Mouse (Mus musculus) kidney, embryonic 16.5 days (tissue): ENCODE measurements around the gene Rnf34. TPM values are rescaled to one million over a fixed set of nuclear protein-coding genes. Genes with fewer than 3 reads are reported as not detected.

Experiments used
- ATAC-seq: fragments of 200-750 bp; cut with Nextera tagmentation; 2 replicates; pipeline ENCODE4 v1.8.0; 2017; ENCODE audit warnings: moderate TSS enrichment; ENCODE audit not compliant: low FRiP score, low TSS enrichment
- H3K27ac ChIP-seq: fragments of 300-500 bp; sonication (generic); 2 replicates; pipeline ENCODE4 v1.5.1; 2014; ENCODE audit warnings: low read length
- H3K27me3 ChIP-seq: fragments of 300-500 bp; sonication (generic); 2 replicates; pipeline ENCODE4 v1.6.1; 2014; ENCODE audit warnings: low read length, control low read depth, mixed read lengths; ENCODE audit not compliant: insufficient read depth
- H3K36me3 ChIP-seq: fragments of 300-500 bp; sonication (generic); 2 replicates; pipeline ENCODE4 v1.6.1; 2014; ENCODE audit warnings: low read length, control low read depth, mixed read lengths; ENCODE audit not compliant: insufficient read depth
- H3K4me1 ChIP-seq: fragments of 300-500 bp; sonication (generic); 2 replicates; pipeline ENCODE4 v1.6.1; 2014; ENCODE audit warnings: low read length, control low read depth, mixed read lengths; ENCODE audit not compliant: insufficient read depth
- H3K4me2 ChIP-seq: fragments of 300-500 bp; sonication (generic); replicated peaks from 2 replicates; pipeline ENCODE4 v1.6.1; 2014; ENCODE audit warnings: low read depth, low read length
- H3K4me3 ChIP-seq: fragments of 300-500 bp; sonication (generic); 2 replicates; pipeline ENCODE4 v1.5.1; 2014; ENCODE audit warnings: mild to moderate bottlenecking, low read length
- H3K9ac ChIP-seq: fragments of 300-500 bp; sonication (generic); replicated peaks from 2 replicates; pipeline ENCODE4 v1.6.1; 2014; ENCODE audit warnings: low read length
- H3K9me3 ChIP-seq: fragments of 300-500 bp; sonication (generic); 2 replicates; pipeline ENCODE4 v1.6.1; 2016; ENCODE audit warnings: low read length, control low read depth
- WGBS: fragments of 180-500 bp; shearing (Covaris S2); extraction: QIAGEN DNeasy Blood & Tissue Kit; methylation state at CpG from one replicate; pipeline ENCODE4 v1.1.7; 2014; 5-methylcytosine and 5-hydroxymethylcytosine counted together
- polyA plus RNA-seq: library from polyadenylated mRNA; unstranded; fragments of >200 nt; fragmentation: Nextera tagmentation; extraction: Ambion mirVana; gene quantifications from 2 replicates; pipeline ENCODE4 v1.2.1, GENCODE M21; 2015

The Rnf34 gene
- polyA plus RNA-seq, 1 experiment from 2014 or later = 42.7 TPM

- H3K9me3 ChIP-seq = no peaks in the 10 kb centered on the region
- 88% methylated on average over 2 of the region's 2 CpGs for WGBS
- H3K36me3 ChIP-seq = no peaks in the 10 kb centered on the region; the same call in 1 of the 2 replicates
- H3K4me3 ChIP-seq = no peak overlapping the region
- H3K4me2 ChIP-seq = no peak overlapping the region
- H3K9ac ChIP-seq = no peak overlapping the region
- H3K27me3 ChIP-seq = no peaks in the 10 kb centered on the region
- no peak overlapping the region for H3K27ac ChIP-seq
- no peaks in the 10 kb centered on the region for H3K4me1 ChIP-seq
- ATAC-seq = no peak
These were observed 58.2 kb downstream of the Rnf34 start for GRCm38 (mm10) chr5:122908001-122908400.

- Histone ChIP-seq H3K27ac (peak overlapping the region; percentile 47; the same call in 1 of the 2 replicates), H3K9me3 (no peaks in the 10 kb centered on the region), H3K9ac (no peak overlapping the region; the same call in 1 of the 2 replicates), H3K4me1 (no peaks in the 10 kb centered on the region), H3K4me3 (no peak overlapping the region), H3K36me3 (no peaks in the 10 kb centered on the region; the same call in 1 of the 2 replicates), H3K4me2 (no peak overlapping the region), H3K27me3 (no peaks in the 10 kb centered on the region)
- 52% methylated on average over 18 of the region's 18 CpGs for WGBS
- no peak for ATAC-seq
These were observed 59.6 kb downstream of the Rnf34 start for GRCm38 (mm10) chr5:122909481-122909880.

GRCm38 (mm10) chr5:122912863-122913262 is 63.0 kb downstream of the Rnf34 start:
- Histone ChIP-seq H3K4me3 (no peak overlapping the region), H3K4me2 (no peak overlapping the region), H3K9ac (no peak overlapping the region), H3K4me1 (no peaks in the 10 kb centered on the region; the same call in 1 of the 2 replicates), H3K27ac (no peak overlapping the region), H3K9me3 (no peaks in the 10 kb centered on the region), H3K36me3 (peaks cover 2% of the 10 kb centered on the region; the same call in 1 of the 2 replicates), H3K27me3 (no peaks in the 10 kb centered on the region)
- ATAC-seq = no peak
- WGBS = 92% methylated on average over 4 of the region's 4 CpGs

- Histone ChIP-seq H3K4me2 (no peak overlapping the region), H3K27me3 (no peaks in the 10 kb centered on the region), H3K9ac (no peak overlapping the region), H3K9me3 (no peaks in the 10 kb centered on the region), H3K36me3 (peaks cover 2% of the 10 kb centered on the region; the same call in 1 of the 2 replicates), H3K4me3 (no peak overlapping the region), H3K27ac (no peak overlapping the region), H3K4me1 (peaks cover 14% of the 10 kb centered on the region)
- no peak for ATAC-seq
- WGBS = 89% methylated on average over 6 of the region's 6 CpGs
These were observed 66.3 kb downstream of the Rnf34 start for GRCm38 (mm10) chr5:122916147-122916546.

GRCm38 (mm10) chr5:122917982-122918711 is 68.3 kb downstream of the Rnf34 start:
- Histone ChIP-seq H3K9ac (no peak overlapping the region), H3K4me3 (no peak overlapping the region), H3K36me3 (0 out of 2 replicates have a peak, but pooled peaks cover 2% of the 10 kb centered on the region), H3K27me3 (no peaks in the 10 kb centered on the region), H3K9me3 (no peaks in the 10 kb centered on the region), H3K4me1 (peaks cover 14% of the 10 kb centered on the region), H3K4me2 (no peak overlapping the region), H3K27ac (peak overlapping the region; percentile 86)
- peak; percentile 93 for ATAC-seq
- WGBS = 5% methylated on average over 7 of the region's 7 CpGs

- H3K36me3 ChIP-seq = no peaks in the 10 kb centered on the region
- 82% methylated on average over 5 of the region's 5 CpGs for WGBS
- no peak for ATAC-seq
- no peaks in the 10 kb centered on the region for H3K27me3 ChIP-seq
- H3K4me1 ChIP-seq = peaks cover 14% of the 10 kb centered on the region
- no peaks in the 10 kb centered on the region for H3K9me3 ChIP-seq
- no peak overlapping the region for H3K4me3 ChIP-seq
- H3K9ac ChIP-seq = no peak overlapping the region
- H3K27ac ChIP-seq = no peak overlapping the region
- H3K4me2 ChIP-seq = no peak overlapping the region
These were observed 70.7 kb downstream of the Rnf34 start for GRCm38 (mm10) chr5:122920557-122920956.

Other genes starting within 250 kb of the Rnf34 start
- 33.3 and 39.6 TPM in 2 replicates for gene Ift81, start 235.5 kb upstream of the Rnf34 start, polyA plus RNA-seq
- 1.3 and 1.5 TPM in 2 replicates for gene P2rx7, start 206.1 kb upstream of the Rnf34 start, polyA plus RNA-seq
- 25.0 and 26.1 TPM in 2 replicates for gene P2rx4, start 142.5 kb upstream of the Rnf34 start, polyA plus RNA-seq
- 35.6 and 44.7 TPM in 2 replicates for gene Camkk2, start 70.6 kb upstream of the Rnf34 start, polyA plus RNA-seq
- 441 and 462 TPM in 2 replicates for gene Anapc5, start 28.7 kb upstream of the Rnf34 start, polyA plus RNA-seq
- gene Kdm2b, start 139.8 kb downstream of the Rnf34 start, polyA plus RNA-seq = 92.2 and 95.6 TPM in 2 replicates
- gene Orai1, start 165.0 kb downstream of the Rnf34 start, polyA plus RNA-seq = 17.5 and 22.1 TPM in 2 replicates
- 0.56 TPM in 1 of 2 replicates, not detected in the other for gene Morn3, start 197.0 kb downstream of the Rnf34 start, polyA plus RNA-seq
- gene Tmem120b, start 218.4 kb downstream of the Rnf34 start, polyA plus RNA-seq = 16.8 and 20.0 TPM in 2 replicates